Mouse (Mus musculus) intestine, embryonic 14.5 days (tissue): ENCODE data around the gene Nsmce3. TPM values are rescaled to one million over a fixed set of nuclear protein-coding genes. Genes with fewer than 3 reads are reported as not detected.

Experiments used
- ATAC-seq: fragments of 200-750 bp; cut with Nextera tagmentation; replicated peaks from 2 replicates; pipeline ENCODE4 v1.8.0; 2017; ENCODE audit warnings: low read depth, moderate number of reproducible peaks, moderate TSS enrichment, moderate library complexity; ENCODE audit not compliant: low FRiP score, low TSS enrichment
- DNase-seq: peaks from one replicate; pipeline ENCODE4 v3.0.0-alpha.2; 2018; ENCODE audit warnings: low spot score
- H3K27ac ChIP-seq: fragments of 300-500 bp; sonication (generic); 2 replicates; pipeline ENCODE4 v1.5.1; 2014; ENCODE audit warnings: low read depth, mild to moderate bottlenecking, control low read depth
- H3K27me3 ChIP-seq: fragments of 300-500 bp; sonication (generic); replicated peaks from 2 replicates; pipeline ENCODE4 v1.6.1; 2014; ENCODE audit warnings: low read length, control low read depth; ENCODE audit not compliant: control insufficient read depth, insufficient read depth
- H3K36me3 ChIP-seq: fragments of 300-500 bp; sonication (generic); 2 replicates; pipeline ENCODE4 v1.6.1; 2014; ENCODE audit warnings: low read length, control low read depth; ENCODE audit not compliant: control insufficient read depth, insufficient read depth
- H3K4me1 ChIP-seq: fragments of 300-500 bp; sonication (generic); replicated peaks from 2 replicates; pipeline ENCODE4 v1.6.1; 2014; ENCODE audit warnings: low read length, control low read depth, mixed read lengths; ENCODE audit not compliant: control insufficient read depth, insufficient read depth
- H3K4me2 ChIP-seq: fragments of 300-500 bp; sonication (generic); 2 replicates; pipeline ENCODE4 v1.6.1; 2014; ENCODE audit warnings: low read length
- H3K4me3 ChIP-seq: fragments of 300-500 bp; sonication (generic); 2 replicates; pipeline ENCODE4 v1.5.1; 2014; ENCODE audit warnings: low read depth, low read length, control low read depth, mixed read lengths
- H3K9ac ChIP-seq: fragments of 300-500 bp; sonication (generic); 2 replicates; pipeline ENCODE4 v1.6.1; 2014; ENCODE audit warnings: mild to moderate bottlenecking, low read length
- H3K9me3 ChIP-seq: fragments of 300-500 bp; sonication (generic); 2 replicates; pipeline ENCODE4 v1.6.1; 2016; ENCODE audit warnings: low read length, control low read depth; ENCODE audit not compliant: control insufficient read depth
- WGBS: fragments of 180-500 bp; shearing (Covaris S2); extraction: QIAGEN DNeasy Blood & Tissue Kit; methylation state at CpG from one replicate; pipeline ENCODE4 v1.1.7; 2014; 5-methylcytosine and 5-hydroxymethylcytosine counted together
- polyA plus RNA-seq: library from polyadenylated mRNA; unstranded; fragments of >200 nt; fragmentation: Nextera tagmentation; extraction: Ambion mirVana; gene quantifications from 2 replicates; pipeline ENCODE4 v1.2.1, GENCODE M21; 2014

Gene Nsmce3
- polyA plus RNA-seq, 1 experiment from 2014 or later: 13.6 TPM

GRCm38 (mm10) chr7:64830214-64830995, 42.4 kb downstream of the Nsmce3 start:
- 28% methylated on average over 5 of the region's 5 CpGs for WGBS
- Histone ChIP-seq H3K9me3 (no peaks in the 10 kb centered on the region), H3K4me2 (no peak overlapping the region), H3K9ac (no peak overlapping the region), H3K27me3 (no peaks in the 10 kb centered on the region), H3K4me3 (no peak overlapping the region), H3K27ac (no peak overlapping the region), H3K4me1 (no peaks in the 10 kb centered on the region), H3K36me3 (no peaks in the 10 kb centered on the region)
- DNase-seq: no peak
- no peak for ATAC-seq

- H3K4me3 ChIP-seq: no peak overlapping the region
- no peaks in the 10 kb centered on the region for H3K4me1 ChIP-seq
- no peak overlapping the region for H3K9ac ChIP-seq
- H3K36me3 ChIP-seq: no peaks in the 10 kb centered on the region
- no peaks in the 10 kb centered on the region for H3K9me3 ChIP-seq
- 81% methylated on average over 5 of the region's 5 CpGs for WGBS
- no peak overlapping the region for H3K27ac ChIP-seq
- DNase-seq (no peak), ATAC-seq (no peak)
- no peak overlapping the region for H3K4me2 ChIP-seq
- H3K27me3 ChIP-seq: no peaks in the 10 kb centered on the region
Measured at GRCm38 (mm10) chr7:64821081-64821480, 51.7 kb downstream of the Nsmce3 start.

GRCm38 (mm10) chr7:64819683-64820082, 53.1 kb downstream of the Nsmce3 start:
- Histone ChIP-seq H3K27me3 (no peaks in the 10 kb centered on the region), H3K4me3 (no peak overlapping the region), H3K4me2 (no peak overlapping the region), H3K27ac (no peak overlapping the region), H3K4me1 (no peaks in the 10 kb centered on the region), H3K36me3 (no peaks in the 10 kb centered on the region), H3K9me3 (no peaks in the 10 kb centered on the region), H3K9ac (no peak overlapping the region)
- DNase-seq (no peak), ATAC-seq (no peak)
- WGBS: 69% methylated on average over 9 of the region's 9 CpGs
